Mouse (Mus musculus) colon, adult 2 months (tissue): ENCODE results near the gene Sox15. TPM values are rescaled to one million over a fixed set of nuclear protein-coding genes. Genes with fewer than 3 reads are reported as not detected.

Experiments used
- polyA plus RNA-seq: library from polyadenylated mRNA; depleted of rRNA; stranded (reverse); fragments of >200 nt; gene quantifications from 2 replicates; pipeline ENCODE4 v1.2.3, GENCODE M21; 2012; rRNA removed

Gene Sox15
- not detected in 2 replicates for polyA plus RNA-seq

DNA sequence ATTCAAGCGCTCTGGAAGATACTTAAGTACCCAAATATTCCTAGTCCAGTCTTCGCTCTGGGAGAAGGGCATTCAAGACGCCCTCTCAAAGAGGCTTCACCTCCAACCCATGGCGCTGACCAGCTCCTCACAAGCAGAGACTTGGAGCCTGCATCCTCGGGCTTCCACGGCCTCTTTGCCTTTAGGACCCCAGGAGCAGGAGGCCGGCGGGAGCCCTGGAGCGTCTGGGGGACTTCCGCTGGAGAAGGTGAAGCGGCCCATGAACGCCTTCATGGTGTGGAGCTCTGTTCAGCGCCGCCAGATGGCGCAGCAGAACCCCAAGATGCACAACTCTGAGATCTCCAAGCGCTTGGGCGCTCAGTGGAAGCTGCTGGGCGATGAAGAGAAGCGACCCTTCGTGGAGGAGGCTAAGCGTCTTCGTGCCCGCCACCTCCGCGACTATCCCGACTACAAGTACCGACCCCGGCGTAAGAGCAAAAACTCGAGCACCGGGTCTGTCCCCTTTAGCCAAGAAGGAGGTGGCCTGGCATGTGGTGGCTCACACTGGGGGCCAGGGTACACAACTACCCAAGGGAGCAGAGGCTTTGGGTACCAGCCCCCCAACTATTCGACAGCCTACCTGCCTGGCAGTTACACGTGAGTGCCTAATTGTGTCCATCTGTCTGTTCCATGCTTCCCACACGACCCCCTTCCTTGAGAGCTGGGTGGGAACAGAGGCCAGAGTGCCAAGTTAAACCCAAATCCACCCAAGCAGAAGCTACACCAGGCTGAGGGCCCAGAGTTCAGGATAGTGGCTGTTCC is at the start of gene Sox15:
Gene Sox15 (plus strand): TSS at position 51 of the 801 bp plus-strand sequence.

DNA sequence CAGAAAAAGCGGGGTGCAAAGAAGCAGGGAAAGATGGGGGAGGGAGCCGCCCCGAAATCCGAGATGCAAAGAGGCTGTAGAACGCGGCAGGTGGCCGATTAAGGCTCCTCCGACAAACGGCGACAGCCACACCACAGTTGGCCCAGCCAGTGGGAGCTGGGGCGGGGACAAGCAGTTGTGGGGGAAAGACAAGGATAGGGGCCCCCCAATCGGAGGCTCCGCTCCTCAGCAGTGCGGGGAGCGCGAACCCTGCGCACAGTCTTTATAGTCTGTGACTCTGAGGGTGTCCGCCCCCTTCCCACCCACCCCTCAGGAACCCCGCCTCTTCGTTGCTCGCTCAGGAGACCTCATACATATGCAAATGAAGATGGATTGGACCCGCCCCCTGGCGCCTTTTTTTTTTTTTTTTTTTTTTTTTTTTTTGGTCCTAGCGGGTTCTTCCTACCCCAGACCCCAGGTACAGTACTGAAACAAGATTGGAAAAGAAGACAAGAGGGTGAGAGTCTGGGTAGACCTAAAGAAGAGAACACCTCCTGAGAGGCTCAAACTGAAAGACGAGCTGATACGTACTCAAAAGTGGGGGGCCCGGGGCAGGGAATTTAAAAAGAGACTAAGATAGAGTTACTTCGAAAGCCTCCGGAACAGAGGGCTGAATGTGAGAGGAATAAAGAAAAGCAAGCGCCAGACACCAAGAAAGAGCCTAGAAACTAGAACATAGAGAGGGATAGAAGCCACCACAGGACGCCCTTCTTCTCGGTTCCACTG is 49.2 kb upstream of the Sox15 start, which contains the start of gene Atp1b2:
Gene Atp1b2 (minus strand): TSS at position 217 of the 765 bp plus-strand sequence.

DNA sequence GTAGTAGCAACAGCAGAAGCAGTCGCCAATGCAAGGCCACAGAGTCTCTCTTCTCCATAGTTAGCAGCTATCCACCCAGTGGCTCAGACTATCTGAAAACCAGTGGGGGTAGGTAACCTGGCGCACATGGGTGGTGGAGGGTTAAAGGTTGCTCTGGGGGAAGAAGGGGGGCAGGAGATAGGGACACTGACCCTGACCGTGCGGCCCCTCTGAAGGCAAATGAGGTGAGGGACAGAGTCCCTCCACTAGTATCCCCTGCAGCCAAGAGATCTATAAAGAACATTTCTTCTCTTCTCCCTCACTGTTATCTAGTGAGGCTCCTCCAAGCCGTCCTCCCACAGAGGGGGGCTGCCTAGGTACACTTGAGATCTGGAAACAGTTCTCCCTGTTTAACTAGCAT is 37.3 kb upstream of the Sox15 start, which contains the start of gene Shbg:
Gene Shbg (minus strand): TSS at position 101 of the 400 bp plus-strand sequence.

DNA sequence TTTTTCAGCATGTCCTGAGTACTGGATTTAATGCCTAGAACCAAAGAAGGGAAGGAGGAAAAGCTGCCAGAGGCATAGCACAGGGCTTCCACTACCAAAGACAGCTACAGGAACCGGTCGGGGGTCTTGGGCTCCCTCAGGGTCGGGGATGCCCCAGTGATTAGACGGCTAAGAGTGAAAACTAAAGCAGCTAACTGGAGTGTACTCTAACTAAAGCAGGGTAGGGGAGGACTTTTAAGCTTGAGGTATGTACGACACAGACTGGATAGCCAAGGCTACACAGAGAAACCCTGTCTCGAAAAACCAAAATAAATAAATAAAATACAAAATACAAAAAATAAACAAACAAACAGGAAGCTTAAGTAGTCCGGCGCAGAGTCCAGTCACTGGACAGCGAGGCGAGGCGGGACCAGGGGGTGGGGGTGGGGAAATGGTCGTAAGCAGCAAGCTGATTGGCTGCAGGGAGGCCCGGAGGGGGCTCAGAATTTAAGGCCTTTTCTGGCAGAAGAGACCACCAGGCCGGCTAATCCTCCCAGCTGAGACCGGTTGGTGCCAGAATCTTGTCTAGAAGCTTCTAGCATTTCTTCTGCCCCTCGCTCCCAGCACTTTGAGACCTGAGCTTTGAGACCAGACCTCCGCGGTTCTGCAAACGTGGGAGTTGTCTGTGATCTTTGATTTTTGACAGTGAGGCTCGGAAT is 33.4 kb upstream of the Sox15 start, which contains the start of gene Sat2:
Gene Sat2 (plus strand): TSS at position 454 of the 698 bp plus-strand sequence.

DNA sequence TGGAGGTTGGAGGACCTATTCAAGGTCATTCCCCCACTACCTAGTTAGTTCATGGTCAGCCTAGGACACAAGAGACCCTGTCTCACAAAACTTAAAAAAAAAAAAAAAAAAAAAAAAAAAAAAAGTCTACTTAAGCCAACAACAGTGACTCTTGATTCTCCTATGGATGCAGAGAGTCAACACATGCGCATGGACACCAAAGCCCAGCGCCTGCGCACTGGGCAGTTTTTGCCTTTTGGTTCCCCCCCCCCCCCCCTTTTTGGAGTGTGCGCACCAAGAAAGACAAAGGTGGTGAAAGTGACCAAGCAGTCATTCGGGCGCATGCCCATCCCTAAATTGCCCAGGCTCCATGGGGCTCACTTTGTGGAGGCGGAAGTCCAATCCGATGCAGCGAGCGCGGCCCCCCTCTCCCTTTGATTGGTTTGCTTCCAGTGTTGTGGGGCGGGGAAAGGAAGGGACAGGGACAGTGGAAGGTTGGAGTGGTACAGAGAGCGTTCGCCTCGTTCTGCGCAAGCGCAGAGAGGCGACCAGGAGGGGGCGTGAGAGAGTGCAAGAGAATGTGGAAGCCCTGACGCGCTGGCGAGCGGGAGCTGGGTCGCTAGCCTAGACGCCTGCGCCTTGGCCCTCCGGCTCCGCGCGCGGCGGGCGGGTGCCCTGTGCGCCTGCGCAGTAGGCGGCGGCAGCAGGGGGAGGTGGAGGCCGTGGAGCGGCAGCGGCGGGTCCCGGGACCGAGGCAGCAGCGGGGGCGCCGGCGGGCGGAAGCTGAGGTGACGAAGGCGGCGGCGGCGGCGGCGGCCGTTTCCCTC is 22.6 kb upstream of the Sox15 start, which contains the start of gene Fxr2:
Gene Fxr2 (plus strand): TSS at position 707 of the 806 bp plus-strand sequence.

DNA sequence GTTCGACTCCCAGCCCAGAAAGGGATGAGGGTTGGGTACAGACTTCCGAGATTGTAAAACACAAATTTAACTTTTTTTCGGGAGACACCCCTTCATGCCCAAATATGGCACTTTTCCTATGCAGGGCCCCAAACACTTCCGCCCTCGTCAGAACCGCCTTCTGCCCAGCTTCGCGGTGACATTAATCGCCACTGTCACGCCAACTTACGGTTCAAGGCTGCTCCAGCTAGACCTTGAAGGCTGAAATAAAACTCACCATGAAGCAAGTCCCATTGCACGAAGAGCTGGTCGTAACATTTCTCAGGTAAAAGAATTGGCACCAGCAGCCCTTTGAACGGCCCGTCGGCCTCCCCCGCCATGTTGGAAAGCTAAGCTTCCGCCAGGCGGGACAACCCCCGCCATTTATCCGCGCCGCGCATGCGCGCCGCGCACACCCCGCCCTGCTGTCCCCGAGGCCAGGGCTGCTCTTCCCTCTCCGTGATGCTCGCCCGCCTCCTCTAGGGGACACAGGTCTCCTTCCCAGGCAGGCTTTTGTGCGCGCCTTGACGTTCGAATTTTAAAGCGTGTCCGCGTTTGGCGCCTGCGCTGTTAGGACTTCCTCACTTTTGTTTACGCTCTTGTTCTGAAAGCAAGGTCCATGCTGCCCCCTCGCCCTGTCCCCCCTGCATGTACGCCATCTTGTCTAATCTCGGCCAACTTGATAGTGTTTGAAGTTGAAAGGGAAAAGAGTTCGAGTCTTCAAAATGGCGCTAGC is 7.3 kb downstream of the Sox15 start, which contains the start of gene Mpdu1:
Gene Mpdu1 (minus strand): TSS at position 430 of the 754 bp plus-strand sequence.

DNA sequence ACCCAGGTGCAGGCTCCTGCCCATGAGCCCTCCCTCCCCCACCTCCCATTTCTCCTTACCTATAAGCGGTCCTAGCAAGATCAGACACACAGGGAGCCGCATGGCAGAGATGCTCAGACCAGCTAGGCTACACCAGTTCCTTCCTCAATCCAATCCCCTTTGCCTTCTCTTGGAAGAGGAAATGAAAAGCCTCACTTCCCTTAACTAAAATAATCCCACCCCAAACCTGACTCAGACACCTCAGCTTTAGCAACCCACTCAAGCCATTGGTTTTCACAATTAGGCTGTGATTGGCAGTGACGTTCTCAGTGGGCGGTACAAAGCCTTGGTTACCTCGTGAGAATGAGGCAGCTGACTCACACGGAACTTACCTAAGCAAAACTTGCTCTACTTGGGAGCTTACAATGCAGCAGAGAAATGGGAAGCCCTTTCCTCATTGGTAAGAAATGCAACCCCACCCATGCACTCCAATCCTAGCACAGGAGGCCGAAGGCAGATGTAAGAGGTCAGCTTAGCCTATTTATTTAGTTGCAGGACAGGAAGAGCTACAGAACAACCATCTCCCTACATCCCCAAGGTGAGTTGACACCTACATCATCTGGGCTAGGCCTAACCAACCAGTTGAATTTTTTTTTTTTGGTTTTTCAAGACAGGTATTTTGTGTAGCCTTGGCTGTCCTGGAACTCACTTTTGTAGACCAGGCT is 11.0 kb downstream of the Sox15 start, which contains the start of gene Cd68:
Gene Cd68 (minus strand): TSS at position 193 of the 704 bp plus-strand sequence.

DNA sequence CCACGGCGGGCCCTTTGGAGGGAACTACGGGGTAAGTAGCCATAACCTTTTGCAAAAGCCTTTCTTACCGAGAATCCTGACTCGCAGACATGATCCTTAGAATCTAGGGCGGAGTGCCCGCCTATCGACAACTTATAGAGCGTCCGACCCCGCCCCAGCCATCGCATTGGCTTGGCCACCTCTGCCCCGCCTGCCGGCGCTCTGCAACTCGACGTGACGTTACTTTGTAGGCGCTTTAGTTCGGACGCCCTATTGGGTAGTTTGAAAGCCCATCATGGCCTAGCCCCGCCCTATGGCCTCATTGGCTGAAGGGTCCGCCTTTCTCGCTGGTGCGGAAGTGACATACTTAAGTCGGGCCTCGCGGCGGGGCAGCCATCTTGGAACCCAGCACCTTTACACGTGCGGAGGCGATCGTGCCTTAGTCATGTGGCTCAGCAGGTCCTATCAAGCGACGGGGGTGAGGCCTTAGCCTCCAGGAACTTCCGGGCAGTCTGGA is 17.1 kb downstream of the Sox15 start, which contains the start of gene Eif4a1:
Gene Eif4a1 (minus strand): TSS at position 213 of the 496 bp plus-strand sequence.

DNA sequence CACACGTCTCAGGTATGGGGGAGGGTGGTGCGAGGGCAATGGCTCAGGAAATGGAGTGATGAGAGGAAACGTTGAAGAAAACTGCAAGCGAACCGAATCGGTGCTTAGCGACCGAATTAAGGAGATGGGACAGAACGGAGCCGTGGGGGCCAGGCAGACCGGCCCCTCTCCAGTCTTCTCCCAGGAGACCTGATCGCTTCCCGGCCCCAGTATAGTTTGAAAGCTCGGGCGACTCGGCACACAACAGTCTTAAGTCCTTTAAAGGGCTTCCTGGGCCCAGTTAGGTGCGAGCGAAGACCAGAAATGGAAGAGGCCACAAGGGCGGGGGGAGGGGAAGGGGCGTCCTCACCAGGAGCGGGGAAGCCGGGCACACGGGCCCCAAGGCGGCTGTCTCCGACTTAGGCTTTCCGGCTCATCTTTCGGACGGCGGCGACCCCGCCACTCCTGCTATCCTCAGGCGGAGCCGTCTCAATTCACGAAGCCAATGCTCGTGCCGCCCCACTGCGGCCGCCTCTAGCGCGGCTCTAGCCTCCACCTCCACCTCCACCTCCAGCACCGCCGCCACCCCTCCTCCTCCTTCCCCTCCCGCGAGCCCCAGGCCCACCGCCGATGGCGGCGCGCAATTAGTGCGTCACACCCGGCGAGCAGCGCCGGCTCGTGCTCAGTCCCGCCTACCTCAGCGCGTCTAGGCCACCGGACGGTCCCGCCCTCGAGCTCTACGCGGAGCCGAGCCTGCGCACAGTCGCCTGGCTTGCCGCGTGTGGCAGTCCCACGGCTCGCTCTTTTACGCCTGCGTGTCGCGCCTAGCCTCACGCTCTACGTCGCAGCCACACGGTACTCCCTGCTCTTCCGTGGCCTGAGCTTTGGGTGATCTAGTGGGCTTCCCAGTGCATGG is 26.4 kb downstream of the Sox15 start, which contains the start of gene Senp3:
Gene Senp3 (minus strand): TSS at position 771 of the 895 bp plus-strand sequence.

DNA sequence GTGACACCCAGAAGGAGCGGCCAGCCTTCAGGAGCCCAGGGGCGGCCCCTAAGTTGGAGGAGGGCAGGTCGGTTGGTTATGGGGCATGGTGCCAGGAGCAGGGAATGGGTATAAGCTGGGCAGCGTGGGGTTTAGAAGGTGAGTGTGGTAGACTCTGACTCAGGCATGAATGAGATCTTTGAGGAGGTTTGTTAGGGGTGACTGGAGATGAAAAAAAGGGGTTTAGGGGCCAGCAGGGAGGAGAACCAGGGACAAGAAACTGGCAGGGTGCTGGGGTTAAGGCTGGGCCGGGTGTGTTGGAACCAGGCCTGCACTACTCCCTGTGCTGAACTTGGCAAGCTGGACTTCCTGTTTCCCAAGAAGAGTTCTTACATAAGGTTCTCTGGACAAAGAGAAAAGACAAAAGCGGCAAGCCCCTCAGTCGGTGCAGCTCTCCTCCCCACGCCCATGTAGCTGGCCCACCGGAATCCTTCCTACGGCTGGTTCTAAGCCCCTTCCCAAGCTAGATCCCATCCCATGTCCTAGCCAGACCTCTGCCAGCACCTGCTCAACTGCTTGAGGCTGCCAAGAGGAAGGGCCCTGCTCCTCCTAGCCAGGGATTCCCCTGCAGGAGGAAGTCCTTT is 30.5 kb downstream of the Sox15 start, which contains the start of gene Tnfsf13:
Gene Tnfsf13 (minus strand): TSS at position 259 of the 623 bp plus-strand sequence.

DNA sequence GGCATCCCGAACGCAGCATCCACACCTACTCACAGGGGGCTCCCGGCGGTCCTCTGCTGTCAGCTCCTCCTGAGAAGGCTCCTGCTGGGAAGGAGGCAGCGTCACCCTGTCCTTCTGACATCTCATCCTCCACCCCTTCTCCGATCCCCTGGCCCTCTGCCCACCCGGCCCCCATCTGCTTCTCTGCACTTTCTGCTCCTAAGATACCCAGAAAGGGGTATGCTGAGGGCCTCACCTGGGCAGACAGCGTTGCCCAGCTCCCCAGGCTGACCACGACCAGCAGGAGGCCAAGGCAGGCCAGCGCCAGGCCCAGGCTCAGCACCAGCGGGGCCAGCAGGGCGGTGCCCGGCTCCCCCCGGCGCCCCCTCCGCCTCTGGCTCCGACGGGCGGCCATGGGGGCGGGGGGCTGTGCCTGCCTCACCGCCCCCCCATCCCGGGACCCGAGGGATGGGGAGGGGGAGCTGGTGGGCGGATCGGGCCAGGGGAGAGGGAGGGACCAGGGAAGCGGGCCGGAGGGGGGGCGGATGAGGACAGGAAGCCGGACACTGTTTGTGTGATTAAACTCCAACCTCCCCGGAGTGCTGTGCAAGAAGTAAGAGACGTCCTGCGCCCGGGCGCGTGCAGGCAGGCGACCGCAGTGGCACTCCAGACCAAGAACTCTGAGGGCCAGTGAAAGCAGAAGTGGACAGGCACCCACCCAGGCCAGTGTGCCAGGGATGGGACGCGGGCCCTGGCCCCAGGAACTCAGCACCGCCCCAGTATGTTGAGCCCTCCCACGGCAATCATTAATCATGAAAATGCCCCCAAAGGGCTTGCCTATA is 40.5 kb downstream of the Sox15 start, which contains the start of the genes Tnfsf12 and Tnfsfm13:
Gene Tnfsf12 (minus strand): TSS at position 489 of the 821 bp plus-strand sequence.
Gene Tnfsfm13 (minus strand): TSS at position 738 of the 821 bp plus-strand sequence.

Other genes with a start within 250 kb of the Sox15 start
- 15.5 and 18.5 TPM in 2 replicates for gene Kdm6b, start 241.6 kb upstream of the Sox15 start, polyA plus RNA-seq
- 0.44 and 0.93 TPM in 2 replicates for gene Dnah2, start 106.2 kb upstream of the Sox15 start, polyA plus RNA-seq
- 1.1 and 1.8 TPM in 2 replicates for gene Efnb3, start 95.1 kb upstream of the Sox15 start, polyA plus RNA-seq
- gene Wrap53, start 75.1 kb upstream of the Sox15 start, polyA plus RNA-seq = 13.9 and 18.2 TPM in 2 replicates
- 69.1 and 71.7 TPM in 2 replicates for gene Trp53, start 75.0 kb upstream of the Sox15 start, polyA plus RNA-seq
- 6.2 and 6.3 TPM in 2 replicates for gene Atp1b2, start 49.4 kb upstream of the Sox15 start, polyA plus RNA-seq
- gene Shbg, start 37.4 kb upstream of the Sox15 start, polyA plus RNA-seq = not detected in 2 replicates
- 1.3 and 1.8 TPM in 2 replicates for gene Sat2, start 33.3 kb upstream of the Sox15 start, polyA plus RNA-seq
- 40.4 and 45.3 TPM in 2 replicates for gene Fxr2, start 22.3 kb upstream of the Sox15 start, polyA plus RNA-seq
- 97.9 and 102 TPM in 2 replicates for gene Mpdu1, start 7.3 kb downstream of the Sox15 start, polyA plus RNA-seq
- gene Cd68, start 10.8 kb downstream of the Sox15 start, polyA plus RNA-seq = 16.9 and 23.1 TPM in 2 replicates
- gene Eif4a1, start 17.1 kb downstream of the Sox15 start, polyA plus RNA-seq = 190 and 192 TPM in 2 replicates
- gene Senp3, start 26.8 kb downstream of the Sox15 start, polyA plus RNA-seq = 37.8 and 38.7 TPM in 2 replicates
- 15.1 and 20.9 TPM in 2 replicates for gene Tnfsf13, start 30.5 kb downstream of the Sox15 start, polyA plus RNA-seq
- 26.3 and 32.5 TPM in 2 replicates for gene Tnfsf12, start 40.5 kb downstream of the Sox15 start, polyA plus RNA-seq
- 5.2 and 5.7 TPM in 2 replicates for gene Tnfsfm13, start 40.8 kb downstream of the Sox15 start, polyA plus RNA-seq
- gene Polr2a, start 103.3 kb downstream of the Sox15 start, polyA plus RNA-seq = 19.8 and 20.0 TPM in 2 replicates
- gene Slc35g3, start 106.7 kb downstream of the Sox15 start, polyA plus RNA-seq = 0.33 TPM in 1 of 2 replicates, not detected in the other
- 37.2 and 40.3 TPM in 2 replicates for gene Zbtb4, start 110.6 kb downstream of the Sox15 start, polyA plus RNA-seq
- gene Chrnb1, start 140.6 kb downstream of the Sox15 start, polyA plus RNA-seq = 5.7 and 8.7 TPM in 2 replicates
- gene Fgf11, start 146.5 kb downstream of the Sox15 start, polyA plus RNA-seq = 6.4 and 6.9 TPM in 2 replicates
- gene Tmem102, start 150.3 kb downstream of the Sox15 start, polyA plus RNA-seq = 45.7 and 55.0 TPM in 2 replicates
- not detected in 2 replicates for gene Gm39566, start 160.0 kb downstream of the Sox15 start, polyA plus RNA-seq
- not detected in 2 replicates for gene Spem2, start 163.2 kb downstream of the Sox15 start, polyA plus RNA-seq
- 0.22 TPM in 1 of 2 replicates, not detected in the other for gene Spem1, start 166.9 kb downstream of the Sox15 start, polyA plus RNA-seq
- gene Nlgn2, start 182.5 kb downstream of the Sox15 start, polyA plus RNA-seq = 19.8 and 19.9 TPM in 2 replicates
- gene Tmem256, start 183.2 kb downstream of the Sox15 start, polyA plus RNA-seq = 153 and 198 TPM in 2 replicates
- 55.2 and 58.3 TPM in 2 replicates for gene Plscr3, start 191.1 kb downstream of the Sox15 start, polyA plus RNA-seq
- gene Tnk1, start 203.4 kb downstream of the Sox15 start, polyA plus RNA-seq = 55.1 and 60.4 TPM in 2 replicates
- not detected in 2 replicates for gene Tmem95, start 222.7 kb downstream of the Sox15 start, polyA plus RNA-seq
- gene Kctd11, start 226.1 kb downstream of the Sox15 start, polyA plus RNA-seq = 4.0 and 4.9 TPM in 2 replicates
- 6.5 and 6.7 TPM in 2 replicates for gene Acap1, start 240.2 kb downstream of the Sox15 start, polyA plus RNA-seq
- 1.0 and 1.6 TPM in 2 replicates for gene 2810408A11Rik, start 245.7 kb downstream of the Sox15 start, polyA plus RNA-seq
- 43.3 and 44.8 TPM in 2 replicates for gene Neurl4, start 245.8 kb downstream of the Sox15 start, polyA plus RNA-seq